Mouse (Mus musculus): ENCODE measurements around the gene Usp5.
"Not testable (repeated sequence)": the region's sequence is repeated elsewhere in the genome, so short reads cannot be mapped to it uniquely, and the experiment has no call there.

Usp5 gene

GRCm38 (mm10) chr6:124850535-124850934 lies 21.3 kb upstream of the Usp5 start:
- in situ Hi-C loops (cut with MboI; ENCODE audit: low pct_unique_long_range_greater_than_20kb in 1 of 2, low sequenced_read_pairs in 2 of 2, unreplicated experiment in 1 of 2), result no loop called here

GRCm38 (mm10) chr6:124847305-124847704 lies 18.0 kb upstream of the Usp5 start:
- in situ Hi-C loops (cut with MboI; ENCODE audit: low pct_unique_long_range_greater_than_20kb in 1 of 2, low sequenced_read_pairs in 2 of 2, unreplicated experiment in 1 of 2), result no loop called here

- in situ Hi-C loops (cut with MboI; ENCODE audit: low pct_unique_long_range_greater_than_20kb in 1 of 2, low sequenced_read_pairs in 2 of 2, unreplicated experiment in 1 of 2), result no loop called here
Observed at GRCm38 (mm10) chr6:124840241-124841167, 11.2 kb upstream of the Usp5 start, which contains the start of gene Gnb3. Gnb3 (minus strand) TSS chr6:124840275.

GRCm38 (mm10) chr6:124839805-124840204 lies 10.5 kb upstream of the Usp5 start:
- in situ Hi-C loops (cut with MboI; ENCODE audit: low pct_unique_long_range_greater_than_20kb in 1 of 2, low sequenced_read_pairs in 2 of 2, unreplicated experiment in 1 of 2), result no loop called here

- in situ Hi-C loops (cut with MboI; ENCODE audit: low pct_unique_long_range_greater_than_20kb in 1 of 2, low sequenced_read_pairs in 2 of 2, unreplicated experiment in 1 of 2), result no loop called here
Observed at GRCm38 (mm10) chr6:124836411-124836810, 7.1 kb upstream of the Usp5 start.

GRCm38 (mm10) chr6:124835531-124835930 lies 6.2 kb upstream of the Usp5 start:
- in situ Hi-C loops (cut with MboI; ENCODE audit: low pct_unique_long_range_greater_than_20kb in 1 of 2, low sequenced_read_pairs in 2 of 2, unreplicated experiment in 1 of 2), result no loop called here

- in situ Hi-C loops (cut with MboI; ENCODE audit: low pct_unique_long_range_greater_than_20kb in 1 of 2, low sequenced_read_pairs in 2 of 2, unreplicated experiment in 1 of 2), result no loop called here
Observed at GRCm38 (mm10) chr6:124834512-124835081, 5.3 kb upstream of the Usp5 start.

- in situ Hi-C loops (cut with MboI; ENCODE audit: low pct_unique_long_range_greater_than_20kb in 1 of 2, low sequenced_read_pairs in 2 of 2, unreplicated experiment in 1 of 2), result no loop called here
Observed at GRCm38 (mm10) chr6:124831649-124832048, 2.4 kb upstream of the Usp5 start.

GRCm38 (mm10) chr6:124831199-124831598 lies 1.9 kb upstream of the Usp5 start:
- in situ Hi-C loops (cut with MboI; ENCODE audit: low pct_unique_long_range_greater_than_20kb in 1 of 2, low sequenced_read_pairs in 2 of 2, unreplicated experiment in 1 of 2), result not testable (repeated sequence)

- in situ Hi-C loops (cut with MboI; ENCODE audit: low pct_unique_long_range_greater_than_20kb in 1 of 2, low sequenced_read_pairs in 2 of 2, unreplicated experiment in 1 of 2), result no loop called here
Observed at GRCm38 (mm10) chr6:124829799-124830700, 766 bp upstream of the Usp5 start.

GRCm38 (mm10) chr6:124828101-124828592 lies 1.1 kb downstream of the Usp5 start:
- in situ Hi-C loops (cut with MboI; ENCODE audit: low pct_unique_long_range_greater_than_20kb in 1 of 2, low sequenced_read_pairs in 2 of 2, unreplicated experiment in 1 of 2), result no loop called here

GRCm38 (mm10) chr6:124822049-124822448 lies 7.2 kb downstream of the Usp5 start:
- in situ Hi-C loops (cut with MboI; ENCODE audit: low pct_unique_long_range_greater_than_20kb in 1 of 2, low sequenced_read_pairs in 2 of 2, unreplicated experiment in 1 of 2), result no loop called here

- in situ Hi-C loops (cut with MboI; ENCODE audit: low pct_unique_long_range_greater_than_20kb in 1 of 2, low sequenced_read_pairs in 2 of 2, unreplicated experiment in 1 of 2), result no loop called here
Observed at GRCm38 (mm10) chr6:124820891-124821290, 8.4 kb downstream of the Usp5 start.

GRCm38 (mm10) chr6:124817971-124818370 lies 11.3 kb downstream of the Usp5 start:
- in situ Hi-C loops (cut with MboI; ENCODE audit: low pct_unique_long_range_greater_than_20kb in 1 of 2, low sequenced_read_pairs in 2 of 2, unreplicated experiment in 1 of 2), result no loop called here

- in situ Hi-C loops (cut with MboI; ENCODE audit: low pct_unique_long_range_greater_than_20kb in 1 of 2, low sequenced_read_pairs in 2 of 2, unreplicated experiment in 1 of 2), result no loop called here
Observed at GRCm38 (mm10) chr6:124817563-124817962, 11.7 kb downstream of the Usp5 start.

GRCm38 (mm10) chr6:124817125-124817524 lies 12.2 kb downstream of the Usp5 start:
- in situ Hi-C loops (cut with MboI; ENCODE audit: low pct_unique_long_range_greater_than_20kb in 1 of 2, low sequenced_read_pairs in 2 of 2, unreplicated experiment in 1 of 2), result no loop called here

- in situ Hi-C loops (cut with MboI; ENCODE audit: low pct_unique_long_range_greater_than_20kb in 1 of 2, low sequenced_read_pairs in 2 of 2, unreplicated experiment in 1 of 2), result no loop called here
Observed at GRCm38 (mm10) chr6:124816611-124817010, 12.7 kb downstream of the Usp5 start.

GRCm38 (mm10) chr6:124814858-124815774 lies 14.2 kb downstream of the Usp5 start:
- in situ Hi-C loops (cut with MboI; ENCODE audit: low pct_unique_long_range_greater_than_20kb in 1 of 2, low sequenced_read_pairs in 2 of 2, unreplicated experiment in 1 of 2), result no loop called here
